Mouse (Mus musculus): Measurements from ENCODE around the gene Prickle1. TPM values are rescaled to one million over a fixed set of nuclear protein-coding genes. Genes with fewer than 3 reads are reported as not detected.

Prickle1 gene
- polyA plus RNA-seq, 1 experiment from 2014 or later, result 5.6 TPM

DNA sequence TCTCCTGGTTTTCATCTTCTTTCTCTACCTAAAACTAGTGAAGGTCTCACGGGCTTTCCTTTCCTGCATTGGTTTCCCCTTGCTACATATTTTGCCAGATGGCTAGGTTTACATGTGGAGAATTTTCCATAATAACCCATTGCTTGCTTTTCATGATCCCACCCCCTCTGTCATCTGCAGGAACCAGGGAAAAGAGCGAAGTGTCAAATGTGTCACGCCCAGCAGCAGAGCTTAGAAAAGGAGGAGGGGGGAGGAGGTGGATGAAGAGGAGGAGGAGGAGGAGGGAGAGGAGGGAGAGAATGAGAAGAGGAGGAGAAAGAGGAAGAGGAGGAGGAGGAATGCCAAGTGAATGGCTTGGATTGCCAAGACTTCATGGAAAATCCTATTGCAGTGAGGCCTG is 17.9 kb upstream of the Prickle1 start:
- 89% methylated on average over 3 of the region's 3 CpGs for WGBS
- no peak overlapping the region for H3K4me2 ChIP-seq
- H3K27me3 ChIP-seq, result no peaks in the 10 kb centered on the region
- no peak overlapping the region for H3K4me3 ChIP-seq
- no peaks in the 10 kb centered on the region for H3K4me1 ChIP-seq
- H3K9me3 ChIP-seq (replicated peaks), result peaks cover 6% of the 10 kb centered on the region; the same call in 1 of the 2 replicates
- no peak overlapping the region for H3K9ac ChIP-seq
- no peak overlapping the region for H3K27ac ChIP-seq
- no peaks in the 10 kb centered on the region for H3K36me3 ChIP-seq (ENCODE audit: poor library complexity, severe bottlenecking)
- no peak for ATAC-seq

DNA sequence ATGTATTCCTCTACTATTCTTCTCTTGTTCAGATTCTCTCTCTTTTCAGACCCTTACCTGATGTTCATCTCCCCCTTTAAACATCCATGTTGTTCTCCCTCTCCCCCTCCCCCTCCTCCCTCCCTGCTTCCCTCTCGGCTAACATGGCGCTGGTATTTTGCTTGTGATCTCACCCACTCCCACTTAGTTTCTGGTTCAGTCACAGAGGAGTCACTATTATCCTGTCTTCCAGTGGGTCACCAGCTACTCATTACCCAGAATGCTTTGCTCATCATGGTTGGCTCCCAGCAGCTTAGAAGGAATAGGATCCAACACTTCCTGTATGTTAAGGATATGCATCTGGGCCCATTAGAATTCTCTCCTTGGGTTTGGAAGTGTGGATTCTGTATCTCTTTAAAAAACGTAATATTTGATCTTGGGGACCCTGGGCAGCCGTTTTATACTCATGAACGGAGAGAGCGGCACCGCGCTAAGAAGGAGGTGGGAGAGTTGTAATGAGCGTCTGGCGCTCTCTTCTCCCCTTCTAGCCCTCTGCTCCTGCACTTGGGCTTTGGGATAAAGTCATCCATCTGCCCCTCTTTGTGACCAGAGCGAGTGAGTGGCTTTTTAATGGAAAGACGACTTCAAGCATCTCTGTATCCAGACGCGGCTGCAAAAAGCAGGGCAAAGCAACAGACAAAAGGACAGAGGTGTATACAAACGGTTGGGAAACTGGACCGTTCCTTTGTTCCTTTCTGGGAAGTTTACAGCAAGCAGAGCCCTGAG is 16.0 kb upstream of the Prickle1 start:
- no peak for ATAC-seq
- Histone ChIP-seq H3K27me3 (no peaks in the 10 kb centered on the region), H3K4me1 (no peaks in the 10 kb centered on the region), H3K27ac (no peak overlapping the region), H3K4me2 (no peak overlapping the region), H3K9ac (no peak overlapping the region), H3K4me3 (no peak overlapping the region), H3K36me3 (ENCODE audit: poor library complexity, severe bottlenecking) (no peaks in the 10 kb centered on the region), H3K9me3 (replicated peaks) (peaks cover 6% of the 10 kb centered on the region; the same call in 1 of the 2 replicates)
- 87% methylated on average over 16 of the region's 16 CpGs for WGBS

GRCm38 (mm10) chr15:93610721-93611201 is 15.1 kb upstream of the Prickle1 start:
- WGBS, result 80% methylated on average over 19 of the region's 19 CpGs
- no peak for ATAC-seq
- Histone ChIP-seq H3K4me3 (no peak overlapping the region), H3K27ac (no peak overlapping the region), H3K36me3 (ENCODE audit: poor library complexity, severe bottlenecking) (no peaks in the 10 kb centered on the region), H3K27me3 (no peaks in the 10 kb centered on the region), H3K9me3 (replicated peaks) (peaks cover 6% of the 10 kb centered on the region; the same call in 1 of the 2 replicates), H3K9ac (no peak overlapping the region), H3K4me2 (no peak overlapping the region), H3K4me1 (no peaks in the 10 kb centered on the region)

DNA sequence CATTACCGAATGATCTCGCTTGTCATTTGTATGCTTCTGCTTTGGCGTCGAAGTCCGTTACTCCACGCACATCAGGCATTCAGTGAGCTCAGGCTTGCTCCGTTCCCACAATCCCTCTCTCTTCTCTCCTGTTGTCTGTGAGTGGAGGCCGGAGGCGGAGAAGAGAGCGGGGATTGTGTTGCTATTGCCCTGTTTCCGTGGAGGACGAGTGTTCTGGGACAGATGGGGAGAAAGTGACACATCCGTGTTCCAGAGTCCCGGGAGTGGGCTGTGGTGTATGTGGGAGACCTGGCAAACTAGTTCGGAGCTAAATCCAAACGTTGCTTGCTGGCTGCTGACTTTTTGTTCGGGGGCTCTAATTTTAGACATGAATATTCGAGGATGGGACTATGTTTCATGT is 14.6 kb upstream of the Prickle1 start:
- H3K27ac ChIP-seq, result no peak overlapping the region
- H3K9me3 ChIP-seq (replicated peaks), result peaks cover 5% of the 10 kb centered on the region; the same call in 1 of the 2 replicates
- WGBS, result 91% methylated on average over 18 of the region's 18 CpGs
- no peak overlapping the region for H3K4me2 ChIP-seq
- H3K4me1 ChIP-seq, result no peaks in the 10 kb centered on the region
- ATAC-seq, result no peak
- no peak overlapping the region for H3K4me3 ChIP-seq
- H3K36me3 ChIP-seq (ENCODE audit: poor library complexity, severe bottlenecking), result no peaks in the 10 kb centered on the region
- no peaks in the 10 kb centered on the region for H3K27me3 ChIP-seq
- H3K9ac ChIP-seq, result no peak overlapping the region

DNA sequence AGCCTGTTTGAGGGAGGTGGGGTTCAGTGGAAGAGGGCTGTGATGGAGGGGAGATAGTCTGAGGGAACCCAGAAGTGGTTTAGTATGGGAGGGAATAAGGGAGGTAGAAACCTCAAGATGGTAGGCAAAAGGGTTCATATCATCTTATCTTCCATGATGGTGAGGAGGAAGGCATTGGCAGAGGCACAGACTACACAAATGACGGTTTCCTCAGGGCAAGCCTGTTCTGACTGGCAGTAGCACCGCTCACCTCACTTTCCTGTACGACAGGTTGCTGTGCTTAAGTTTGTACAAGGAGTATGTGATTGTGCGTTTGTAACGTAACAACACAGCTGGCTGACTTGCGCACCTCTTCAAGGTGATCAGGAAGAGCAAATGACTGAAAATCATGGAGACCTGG is 7.2 kb upstream of the Prickle1 start:
- H3K27ac ChIP-seq, result no peak overlapping the region
- no peak overlapping the region for H3K4me2 ChIP-seq
- ATAC-seq, result no peak
- no peak overlapping the region for H3K4me3 ChIP-seq
- no peaks in the 10 kb centered on the region for H3K36me3 ChIP-seq (ENCODE audit: poor library complexity, severe bottlenecking)
- H3K27me3 ChIP-seq, result no peaks in the 10 kb centered on the region
- H3K9me3 ChIP-seq (replicated peaks), result no peaks in the 10 kb centered on the region
- H3K9ac ChIP-seq, result no peak overlapping the region
- 91% methylated on average over 6 of the region's 6 CpGs for WGBS
- H3K4me1 ChIP-seq, result no peaks in the 10 kb centered on the region

DNA sequence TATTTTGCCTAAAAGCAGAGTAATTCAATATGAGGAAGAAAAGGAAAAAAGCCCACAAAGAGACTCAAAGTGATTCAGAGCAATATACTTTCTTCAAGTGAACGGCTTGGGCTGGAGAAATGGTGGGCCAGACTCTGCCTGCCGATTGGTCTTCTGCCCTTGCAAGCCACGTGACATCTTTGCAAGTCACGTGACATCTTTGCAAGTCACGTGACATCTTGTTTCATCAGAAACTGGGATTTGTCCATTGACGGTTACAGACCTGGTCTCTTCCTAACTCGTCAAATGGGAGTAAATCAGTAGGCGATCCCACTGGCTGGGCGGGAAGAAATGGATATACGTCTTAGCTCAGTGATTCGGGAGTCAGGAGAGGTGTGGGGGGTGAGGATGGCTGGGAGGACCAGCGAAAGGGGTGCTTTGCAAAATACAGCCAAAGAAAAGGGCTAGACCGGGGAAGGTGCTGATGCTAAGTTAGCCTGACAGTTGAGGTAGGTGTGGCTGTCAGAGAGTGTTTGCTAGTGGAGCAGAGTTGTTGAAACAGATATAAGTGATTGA is 5.8 kb upstream of the Prickle1 start:
- H3K9me3 ChIP-seq (replicated peaks), result no peaks in the 10 kb centered on the region
- no peak for ATAC-seq
- WGBS, result 93% methylated on average over 13 of the region's 13 CpGs

GRCm38 (mm10) chr15:93596991-93597390 is 1.3 kb upstream of the Prickle1 start:
- H3K4me1 ChIP-seq, result peaks cover 9% of the 10 kb centered on the region; the same call in 1 of the 2 replicates
- H3K4me2 ChIP-seq, result no peak overlapping the region

More for the DNA sequence above, 5.8 kb upstream of the Prickle1 start:
- Histone ChIP-seq H3K27ac (no peak overlapping the region), H3K27me3 (no peaks in the 10 kb centered on the region), H3K4me1 (no peaks in the 10 kb centered on the region; the same call in 1 of the 2 replicates), H3K4me2 (no peak overlapping the region), H3K36me3 (ENCODE audit: poor library complexity, severe bottlenecking) (no peaks in the 10 kb centered on the region), H3K4me3 (no peak overlapping the region), H3K9ac (no peak overlapping the region)

GRCm38 (mm10) chr15:93596285-93596684 is 594 bp upstream of the Prickle1 start:
- Histone ChIP-seq H3K36me3 (ENCODE audit: poor library complexity, severe bottlenecking) (no peaks in the 10 kb centered on the region), H3K4me3 (peak overlapping the region; percentile 76), H3K27ac (no peak overlapping the region), H3K4me2 (peak overlapping the region; percentile 98), H3K4me1 (peaks cover 16% of the 10 kb centered on the region; the same call in 1 of the 2 replicates), H3K9me3 (replicated peaks) (no peaks in the 10 kb centered on the region), H3K9ac (peak overlapping the region; percentile 86), H3K27me3 (no peaks in the 10 kb centered on the region)
- ATAC-seq, result peak; percentile 67
- under 1% methylated on average over 11 of the region's 11 CpGs for WGBS

More at GRCm38 (mm10) chr15:93596991-93597390, 1.3 kb upstream of the Prickle1 start:
- WGBS, result 61% methylated on average over 11 of the region's 11 CpGs
- Histone ChIP-seq H3K27me3 (no peaks in the 10 kb centered on the region), H3K9ac (no peak overlapping the region), H3K27ac (no peak overlapping the region), H3K4me3 (no peak overlapping the region), H3K36me3 (ENCODE audit: poor library complexity, severe bottlenecking) (no peaks in the 10 kb centered on the region), H3K9me3 (replicated peaks) (no peaks in the 10 kb centered on the region)
- no peak for ATAC-seq

- no peaks in the 10 kb centered on the region for H3K36me3 ChIP-seq (ENCODE audit: poor library complexity, severe bottlenecking)
- WGBS, result under 1% methylated on average over 64 of the region's 64 CpGs
- H3K27ac ChIP-seq, result peak overlapping the region; percentile 57
- H3K4me2 ChIP-seq, result peak overlapping the region; percentile 98
- peak; percentile 54 for ATAC-seq
- H3K4me1 ChIP-seq, result peaks cover 21% of the 10 kb centered on the region; the same call in 1 of the 2 replicates
- H3K9me3 ChIP-seq (replicated peaks), result no peaks in the 10 kb centered on the region
- peak overlapping the region; percentile 86 for H3K9ac ChIP-seq
- peaks cover 4% of the 10 kb centered on the region; the same call in 1 of the 2 replicates for H3K27me3 ChIP-seq
- H3K4me3 ChIP-seq, result peak overlapping the region; percentile 76
Observed at GRCm38 (mm10) chr15:93594888-93595698, 598 bp downstream of the Prickle1 start.

- Histone ChIP-seq H3K9ac (no peak overlapping the region), H3K9me3 (replicated peaks) (no peaks in the 10 kb centered on the region), H3K4me2 (peak overlapping the region; percentile 98), H3K4me3 (peak overlapping the region; percentile 76), H3K27me3 (peaks cover 4% of the 10 kb centered on the region; the same call in 1 of the 2 replicates), H3K27ac (no peak overlapping the region), H3K36me3 (ENCODE audit: poor library complexity, severe bottlenecking) (no peaks in the 10 kb centered on the region), H3K4me1 (peaks cover 21% of the 10 kb centered on the region; the same call in 1 of the 2 replicates)
- ATAC-seq, result no peak
- 38% methylated on average over 10 of the region's 10 CpGs for WGBS
Observed at GRCm38 (mm10) chr15:93594296-93594887, 1.3 kb downstream of the Prickle1 start.

DNA sequence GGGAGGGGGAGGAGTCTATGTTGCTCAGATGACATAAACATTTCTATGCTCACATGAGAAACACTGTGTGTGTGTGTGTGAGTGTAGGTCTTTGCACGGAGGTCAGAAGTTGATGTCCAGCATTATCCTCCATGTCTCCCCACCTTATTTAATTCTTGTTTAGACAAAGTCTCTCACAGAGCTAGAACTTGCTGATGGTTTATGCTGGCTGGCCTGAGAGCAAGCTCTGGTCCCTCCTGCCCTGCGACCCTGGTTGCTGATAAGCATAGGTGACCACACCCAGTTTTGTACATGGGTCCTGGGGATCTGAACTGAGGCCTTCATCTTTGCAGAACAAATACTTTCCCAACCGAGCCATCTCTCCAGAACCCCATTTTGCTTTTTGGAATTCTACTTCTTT is 3.1 kb downstream of the Prickle1 start:
- no peak for ATAC-seq
- Histone ChIP-seq H3K4me3 (no peak overlapping the region), H3K9me3 (replicated peaks) (no peaks in the 10 kb centered on the region), H3K4me1 (peaks cover 21% of the 10 kb centered on the region; the same call in 1 of the 2 replicates), H3K36me3 (ENCODE audit: poor library complexity, severe bottlenecking) (no peaks in the 10 kb centered on the region), H3K27me3 (peaks cover 4% of the 10 kb centered on the region; the same call in 1 of the 2 replicates), H3K9ac (no peak overlapping the region), H3K4me2 (no peak overlapping the region), H3K27ac (no peak overlapping the region)
- WGBS, result 86% methylated on average over 3 of the region's 3 CpGs

Data from forebrain, embryonic 13.5 days (tissue).